Mouse (Mus musculus) cerebellum, adult 11 months (tissue): ENCODE data around the gene Cbfa2t2.

Experiments used
- DNase-seq: peaks from one replicate; pipeline ENCODE4 v3.0.0; 2022

The Cbfa2t2 gene

GRCm38 (mm10) chr2:154436458-154437190, at the start of gene Cbfa2t2:
Gene Cbfa2t2, plus strand, starts transcription at chr2:154436481.
- peak; percentile 62 for DNase-seq

GRCm38 (mm10) chr2:154390180-154390964, 45.9 kb upstream of the Cbfa2t2 start:
- DNase-seq = peak; percentile 35

GRCm38 (mm10) chr2:154394602-154395001, 41.7 kb upstream of the Cbfa2t2 start:
- DNase-seq = peak; percentile 33

GRCm38 (mm10) chr2:154396529-154396928, 39.8 kb upstream of the Cbfa2t2 start:
- no peak for DNase-seq

GRCm38 (mm10) chr2:154398267-154398666, 38.0 kb upstream of the Cbfa2t2 start:
- DNase-seq = no peak

GRCm38 (mm10) chr2:154399325-154399724, 37.0 kb upstream of the Cbfa2t2 start:
- no peak for DNase-seq

- no peak for DNase-seq
These were observed 34.3 kb upstream of the Cbfa2t2 start for GRCm38 (mm10) chr2:154401976-154402375.

- no peak for DNase-seq
These were observed 33.5 kb upstream of the Cbfa2t2 start for GRCm38 (mm10) chr2:154402811-154403210.

GRCm38 (mm10) chr2:154405447-154405994, 30.8 kb upstream of the Cbfa2t2 start:
- DNase-seq = no peak

GRCm38 (mm10) chr2:154407063-154407642, 29.1 kb upstream of the Cbfa2t2 start:
- no peak for DNase-seq

- DNase-seq = peak; percentile 79
These were observed 28.4 kb upstream of the Cbfa2t2 start, which contains the start of gene Snta1 for GRCm38 (mm10) chr2:154407643-154408445. Gene Snta1, minus strand, starts transcription at chr2:154408099.

- no peak for DNase-seq
These were observed 25.9 kb upstream of the Cbfa2t2 start for GRCm38 (mm10) chr2:154410355-154410754.

- peak; percentile 44 for DNase-seq
These were observed 24.1 kb upstream of the Cbfa2t2 start for GRCm38 (mm10) chr2:154412018-154412666.

GRCm38 (mm10) chr2:154417107-154417506, 19.2 kb upstream of the Cbfa2t2 start:
- DNase-seq = peak; percentile 66

- DNase-seq = no peak
These were observed 18.3 kb upstream of the Cbfa2t2 start for GRCm38 (mm10) chr2:154418001-154418400.

- no peak for DNase-seq
These were observed 16.4 kb upstream of the Cbfa2t2 start for GRCm38 (mm10) chr2:154419631-154420515.

GRCm38 (mm10) chr2:154420942-154421731, 15.1 kb upstream of the Cbfa2t2 start:
- DNase-seq = peak; percentile 58

GRCm38 (mm10) chr2:154422181-154422580, 14.1 kb upstream of the Cbfa2t2 start:
- DNase-seq = no peak

GRCm38 (mm10) chr2:154423548-154423947, 12.7 kb upstream of the Cbfa2t2 start:
- no peak for DNase-seq

- DNase-seq = no peak
These were observed 10.8 kb upstream of the Cbfa2t2 start for GRCm38 (mm10) chr2:154425522-154425921.
